Comparison of ENCODE assay signal across 9 mouse cellular contexts in the genomic region with DNA sequence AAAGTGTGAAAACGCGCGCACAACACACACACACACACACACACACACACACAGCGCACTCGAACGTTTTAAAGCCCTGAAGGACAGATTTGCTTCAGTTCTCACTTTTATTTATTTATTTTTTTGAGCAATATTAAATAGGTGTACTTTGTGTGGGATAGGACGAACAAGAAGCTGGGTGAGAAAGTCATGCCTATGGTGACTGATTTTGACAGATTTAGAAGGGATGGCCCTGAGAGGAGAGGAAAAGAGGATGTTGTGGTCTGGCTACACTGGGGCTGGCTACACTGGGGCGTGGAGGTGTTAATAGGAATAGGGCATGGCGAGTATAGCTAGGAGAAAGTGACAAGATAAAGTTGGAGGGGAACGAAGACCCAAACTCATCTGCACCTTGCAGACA. TPM values are rescaled to one million over a fixed set of nuclear protein-coding genes. Genes with fewer than 3 reads are reported as not detected.
DNase-seq lines count a peak whose midpoint lies in the region; ATAC-seq and TF ChIP-seq lines count a peak whose summit lies in the region.
"Had no signal": no experiment of that assay in that cellular context is flagged by ENCODE, and none has a peak within 500 bp of the region (broad histone marks: within the 10 kb centered on the region; RNA-seq: fewer than 3 reads in every experiment).

No protein-coding gene starts in this region.

- peak overlapping the region; percentile 99 for H3K4me3 ChIP-seq in forebrain, embryonic 14.5 days (ENCODE audit: low read depth, low read length)
- H3K4me3 ChIP-seq in liver, embryonic 12.5 days, result peak overlapping the region; percentile 94
- peak overlapping the region; percentile 94 for H3K4me3 ChIP-seq in small intestine, adult 2 months (ENCODE audit: low read depth, low read length)

- no peaks in the 10 kb centered on the region for H3K9me3 ChIP-seq in forebrain, embryonic 14.5 days (replicated peaks; ENCODE audit: control insufficient read depth, low read length)
- H3K9me3 ChIP-seq in liver, embryonic 12.5 days (replicated peaks), result no peaks in the 10 kb centered on the region

- H3K9ac ChIP-seq in forebrain, embryonic 14.5 days (ENCODE audit: low read length), result peak overlapping the region; percentile 99
- H3K9ac ChIP-seq in liver, embryonic 12.5 days, result peak overlapping the region; percentile 91

- H3K4me2 ChIP-seq in forebrain, embryonic 14.5 days (ENCODE audit: low read length), result peak overlapping the region; percentile 95
- peak overlapping the region; percentile 94 for H3K4me2 ChIP-seq in liver, embryonic 12.5 days

- peak; percentile 17 for ATAC-seq in CD4-positive, CD25-positive, alpha-beta regulatory T cell, adult 4 months
- no peak for ATAC-seq in forebrain, embryonic 14.5 days
- ATAC-seq in liver, embryonic 12.5 days, result no peak

- H3K36me3 ChIP-seq in forebrain, embryonic 14.5 days (ENCODE audit: control insufficient read depth, insufficient read depth, low read length), result no peaks in the 10 kb centered on the region
- H3K36me3 ChIP-seq in liver, embryonic 12.5 days, result no peaks in the 10 kb centered on the region
- no peaks in the 10 kb centered on the region for H3K36me3 ChIP-seq in small intestine, adult 2 months (ENCODE audit: control insufficient read depth, insufficient read depth, low read length)

- TF ChIP-seq POLR2A in small intestine, adult 2 months (IDR thresholded peaks at IDR 0.05; ENCODE audit: low read depth, low read length), result no peak

- whole genome bisulfite sequencing in forebrain, embryonic 14.5 days, result 61% methylated on average over 10 of the region's 10 CpGs
- 21% methylated on average over 10 of the region's 10 CpGs for WGBS in liver, embryonic 12.5 days (ENCODE audit: insufficient replicate concordance)
- WGBS in small intestine, adult 2 months, result 37% methylated on average over 10 of the region's 10 CpGs

- H3K4me1 ChIP-seq in forebrain, embryonic 14.5 days (ENCODE audit: control insufficient read depth, insufficient read depth, low read length), result peaks cover 22% of the 10 kb centered on the region
- H3K4me1 ChIP-seq in liver, embryonic 12.5 days, result peaks cover 35% of the 10 kb centered on the region
- H3K4me1 ChIP-seq in small intestine, adult 2 months (ENCODE audit: control insufficient read depth, insufficient read depth, insufficient read length, low read length), result peaks cover 2% of the 10 kb centered on the region; the same call in 1 of the 2 replicates

- TF ChIP-seq CTCF in small intestine, adult 2 months (IDR thresholded peaks at IDR 0.05; ENCODE audit: extremely low read depth, insufficient read length, insufficient replicate concordance, low read depth, low read length), result no peak

- H3K27me3 ChIP-seq in forebrain, embryonic 14.5 days (replicated peaks; ENCODE audit: control insufficient read depth, insufficient read depth, low read length), result no peaks in the 10 kb centered on the region
- H3K27me3 ChIP-seq in liver, embryonic 12.5 days (replicated peaks), result no peaks in the 10 kb centered on the region
- no peaks in the 10 kb centered on the region for H3K27me3 ChIP-seq in small intestine, adult 2 months (ENCODE audit: control insufficient read depth, insufficient read depth, low read length)
- H3K27me3 ChIP-seq: Patski had no signal

- peak; percentile 91 for DNase-seq in heart, adult 11 months
- DNase-seq in heart, adult 8-10 months (ENCODE audit: low spot score), result no peak
- no peak for DNase-seq in forebrain, embryonic 14.5 days (ENCODE audit: low spot score)
- DNase-seq in spleen, adult 18-20 months, result no peak
- no peak for DNase-seq in layer of hippocampus, postnatal 36 days

- no peak overlapping the region for H3K27ac ChIP-seq in forebrain, embryonic 14.5 days (ENCODE audit: low read depth, low read length)
- H3K27ac ChIP-seq in liver, embryonic 12.5 days, result peak overlapping the region; percentile 91
- H3K27ac ChIP-seq in small intestine, adult 2 months (ENCODE audit: insufficient read depth, low read depth, low read length), result peak overlapping the region; percentile 88

RNA-seq across cellular contexts. Expression of gene Tbpl1, which starts 0.4 kb away (rescaled TPM):
- 10 to 100 TPM; 13.6 to 23.7 (median 16.2) TPM for total RNA-seq in heart, adult 8-10 months (2022)
- polyA plus RNA-seq in CD4-positive, CD25-positive, alpha-beta regulatory T cell, adult 4 months (2017; shearing (Covaris generic)), result 10 to 100 TPM; 58.0 to 67.6 TPM
- polyA plus RNA-seq in forebrain, embryonic 14.5 days (2014; fragmentation: Nextera tagmentation; extraction: Ambion mirVana), result 108 and 121 TPM in 2 replicates
- 34.4 and 34.7 TPM in 2 replicates for polyA plus RNA-seq in liver, embryonic 12.5 days (2016; fragmentation: Nextera tagmentation; extraction: Ambion mirVana)
- 6.2 and 12.9 TPM in 2 replicates for polyA plus RNA-seq in small intestine, adult 2 months (2012; rRNA removed)
- 10 to 100 TPM; 68.0 to 75.6 TPM for total RNA-seq in layer of hippocampus, postnatal 36 days (2021)
